Mouse (Mus musculus): ENCODE measurements around the gene 1110032A03Rik. TPM values are rescaled to one million over a fixed set of nuclear protein-coding genes. Genes with fewer than 3 reads are reported as not detected.
A peak's percentile ranks its signal among the peaks of the same experiment; 100 is the strongest.

The 1110032A03Rik gene
- total RNA-seq, 2 experiments from 2014 or later, result 16.3 to 19.9 TPM

DNA sequence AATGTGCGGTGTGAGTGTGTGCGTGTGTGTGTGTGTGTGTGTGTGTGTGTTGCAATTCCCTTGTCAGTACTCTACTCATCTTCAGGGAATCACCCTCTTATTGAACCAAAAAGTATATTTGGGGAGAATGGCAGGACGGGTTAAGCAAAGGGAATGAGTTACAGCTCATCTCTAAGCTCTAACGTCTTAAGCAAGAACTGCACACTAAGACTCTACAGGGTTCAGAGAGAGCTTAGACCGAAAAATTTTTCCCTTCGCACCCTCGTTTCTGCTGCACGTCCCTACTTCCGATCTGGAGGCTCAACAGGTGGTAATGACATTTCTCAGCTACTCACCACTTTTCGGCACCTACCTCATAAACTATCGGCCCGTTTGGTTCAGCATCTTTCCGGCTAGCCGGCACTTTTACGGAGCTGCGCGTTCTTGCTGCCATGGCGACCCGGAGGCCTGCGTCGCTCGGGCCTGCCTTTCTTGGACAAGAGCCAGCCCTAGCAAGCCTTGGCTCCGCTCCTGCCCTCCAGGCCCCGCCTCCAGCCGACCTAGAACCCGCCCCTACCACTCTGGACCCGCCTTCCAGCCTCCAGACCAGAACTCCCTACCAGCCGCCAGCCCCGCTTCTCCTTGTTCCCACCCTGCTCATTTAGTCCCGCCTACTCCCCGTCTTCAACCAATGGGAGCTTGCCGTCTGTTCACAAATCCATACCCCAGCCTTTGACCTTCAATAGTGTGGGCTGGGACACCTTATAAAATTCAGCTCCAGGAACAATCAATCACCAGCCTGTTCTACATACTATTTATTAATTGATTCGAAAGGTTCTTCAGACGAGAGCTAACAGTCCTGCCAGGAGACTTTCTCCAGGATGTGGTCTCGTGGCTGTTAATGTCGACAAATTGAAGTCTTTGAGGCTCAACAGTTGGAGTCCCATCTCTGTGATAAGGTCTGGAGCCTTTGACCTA, 36.1 kb downstream of the 1110032A03Rik start, which contains the start of gene Dixdc1:
Gene Dixdc1 (minus strand): TSS at position 604 of the 957 bp plus-strand sequence.
- peak; percentile 99 for ATAC-seq (replicated peaks; ENCODE audit: poor library complexity, severe bottlenecking)

GRCm38 (mm10) chr9:50734989-50735388, 40.3 kb downstream of the 1110032A03Rik start:
- ATAC-seq (replicated peaks; ENCODE audit: poor library complexity, severe bottlenecking), result 0 out of 2 replicates have a peak, but pooled peaks have one; percentile 31

- no peak for ATAC-seq (replicated peaks; ENCODE audit: poor library complexity, severe bottlenecking)
Measured at GRCm38 (mm10) chr9:50732560-50732959, 42.8 kb downstream of the 1110032A03Rik start.

DNA sequence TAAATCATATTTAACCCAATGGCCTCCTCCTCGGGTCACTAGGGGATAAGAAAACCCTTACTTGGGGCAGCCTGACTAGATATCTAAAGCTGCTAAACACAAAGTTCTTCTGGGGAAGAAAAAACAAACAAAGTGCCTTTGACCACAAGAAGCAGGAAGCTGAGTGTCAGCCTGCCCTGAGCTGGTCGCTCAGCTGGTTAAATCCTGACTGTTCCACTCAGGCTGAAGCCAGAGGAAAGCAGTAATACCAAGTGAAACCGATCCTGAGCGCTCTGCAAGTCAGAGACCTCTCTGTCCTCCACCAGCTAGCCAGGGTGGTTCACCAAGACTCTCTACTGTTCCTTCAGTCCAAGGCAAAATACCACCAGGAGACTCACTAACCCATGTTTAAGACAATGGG, 45.7 kb downstream of the 1110032A03Rik start:
- no peak; the same call in 1 of the 2 replicates for ATAC-seq (replicated peaks; ENCODE audit: poor library complexity, severe bottlenecking)

DNA sequence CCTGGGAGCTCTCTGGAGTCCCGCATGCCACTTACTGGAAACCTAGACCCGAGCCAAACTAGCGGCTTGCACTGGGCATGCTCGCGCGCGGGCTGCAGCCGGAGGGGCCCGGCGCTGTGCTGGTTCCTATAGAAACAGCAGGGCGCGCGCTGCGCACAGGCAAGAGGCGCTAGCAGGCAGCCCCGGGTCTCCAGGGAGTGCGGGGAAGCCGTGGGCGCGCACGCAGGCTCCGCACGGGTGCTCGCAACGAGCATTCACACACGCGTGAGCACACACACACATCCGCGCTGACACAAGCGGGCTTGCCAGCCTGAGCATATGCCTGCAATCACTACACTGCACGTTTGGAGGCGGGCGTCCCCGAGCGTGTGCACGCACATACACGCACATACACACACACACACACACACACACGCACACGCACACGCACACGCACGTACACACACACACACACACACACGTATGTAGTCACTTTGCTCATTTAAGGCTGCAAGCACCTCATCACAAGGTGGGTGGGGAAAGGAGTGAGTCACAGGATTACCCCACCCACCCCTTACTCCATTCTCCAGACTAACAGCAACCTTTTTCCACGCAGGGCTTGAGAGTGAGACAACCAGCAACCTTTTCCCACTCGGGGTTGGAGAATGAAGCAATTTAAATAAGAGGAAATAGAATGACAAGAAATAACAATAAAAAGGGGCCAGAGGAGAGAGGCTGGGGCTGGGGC, 47.2 kb downstream of the 1110032A03Rik start:
- ATAC-seq (replicated peaks; ENCODE audit: poor library complexity, severe bottlenecking), result peak; percentile 74

DNA sequence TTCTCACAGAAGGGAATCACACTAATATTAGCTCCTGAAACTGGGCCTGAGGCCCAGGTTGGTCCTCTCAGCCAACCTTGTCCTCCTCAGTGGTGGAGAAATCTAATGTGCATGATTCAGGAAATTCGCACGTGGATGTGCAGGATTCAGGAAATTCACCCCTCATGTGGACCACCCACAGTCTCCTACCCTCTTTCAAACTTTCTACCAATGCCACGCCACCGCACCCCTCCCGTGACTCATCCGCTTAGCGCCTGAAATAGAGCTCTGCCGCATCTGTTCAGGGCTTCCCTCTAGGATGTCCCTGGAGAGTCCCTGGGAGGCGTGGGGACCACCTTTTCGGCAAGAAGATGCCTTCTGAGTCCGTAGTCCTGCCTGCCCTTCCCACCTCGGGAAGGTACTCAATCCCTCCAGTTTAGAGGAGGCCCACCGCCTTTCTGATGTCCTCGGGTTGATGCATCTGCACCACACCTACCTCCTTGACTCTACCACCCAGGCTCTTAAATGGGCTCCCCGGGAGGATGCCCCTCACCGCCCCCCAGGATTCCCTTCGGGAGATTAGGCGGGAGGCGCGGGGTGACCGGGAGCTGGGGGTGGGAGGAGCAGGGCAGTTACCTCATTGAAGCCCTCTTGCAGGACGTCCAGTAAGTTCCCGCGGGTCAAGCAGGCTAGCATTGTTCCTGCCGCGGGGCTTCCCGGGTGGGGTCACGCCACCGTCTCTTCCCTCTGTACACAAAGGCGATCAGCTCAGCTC, 48.0 kb downstream of the 1110032A03Rik start:
- no peak; the same call in 1 of the 2 replicates for ATAC-seq (replicated peaks; ENCODE audit: poor library complexity, severe bottlenecking)

GRCm38 (mm10) chr9:50725921-50726590, 49.3 kb downstream of the 1110032A03Rik start:
- no peak for ATAC-seq (replicated peaks; ENCODE audit: poor library complexity, severe bottlenecking)

GRCm38 (mm10) chr9:50724661-50725330, 50.5 kb downstream of the 1110032A03Rik start:
- ATAC-seq (replicated peaks; ENCODE audit: poor library complexity, severe bottlenecking), result no peak

GRCm38 (mm10) chr9:50724147-50724546, 51.2 kb downstream of the 1110032A03Rik start:
- no peak for ATAC-seq (replicated peaks; ENCODE audit: poor library complexity, severe bottlenecking)

- no peak for ATAC-seq (replicated peaks; ENCODE audit: poor library complexity, severe bottlenecking)
Measured at GRCm38 (mm10) chr9:50723406-50723805, 51.9 kb downstream of the 1110032A03Rik start.

- no peak for ATAC-seq (replicated peaks; ENCODE audit: poor library complexity, severe bottlenecking)
Measured at GRCm38 (mm10) chr9:50722451-50722911, 52.8 kb downstream of the 1110032A03Rik start.

DNA sequence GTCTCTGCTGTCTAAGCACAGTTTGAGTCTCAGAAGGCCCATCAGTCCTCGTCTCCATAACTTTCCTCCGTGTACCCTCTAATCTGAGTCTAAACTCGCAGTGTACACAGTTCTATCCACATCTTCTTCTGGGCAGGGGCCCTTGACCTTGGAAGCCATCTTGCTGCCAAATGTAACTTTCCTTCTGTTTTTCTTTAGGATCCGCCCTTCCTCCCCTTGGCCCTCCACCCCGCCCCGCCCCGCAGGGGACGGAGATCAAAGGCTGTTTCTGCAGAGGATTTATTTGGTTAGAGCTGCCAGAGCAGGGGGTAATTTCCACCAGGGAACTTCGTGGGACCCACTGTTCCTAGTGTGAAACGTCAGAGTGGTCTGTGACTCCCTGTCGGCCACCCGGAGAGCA, 54.3 kb downstream of the 1110032A03Rik start:
- ATAC-seq (replicated peaks; ENCODE audit: poor library complexity, severe bottlenecking), result no peak

DNA sequence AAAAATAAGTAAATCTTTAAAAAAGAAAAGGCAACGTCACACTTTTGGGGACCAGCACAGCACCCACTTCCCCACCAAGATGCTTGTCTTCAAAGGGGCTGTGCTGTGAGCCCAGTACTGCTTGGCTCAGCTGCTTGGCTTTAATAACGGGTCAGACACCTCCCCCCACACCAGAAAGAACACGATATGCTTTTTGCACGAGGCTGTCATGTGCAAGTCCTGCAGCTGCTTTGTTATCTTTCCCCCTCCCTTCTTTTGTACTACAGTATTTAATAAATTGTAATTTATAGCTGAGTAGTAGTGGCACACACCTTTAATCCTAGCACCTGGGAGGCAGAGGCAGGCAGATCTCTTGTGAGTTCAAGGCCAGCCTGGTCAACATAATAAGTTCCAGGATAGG, 56.4 kb downstream of the 1110032A03Rik start:
- ATAC-seq (replicated peaks; ENCODE audit: poor library complexity, severe bottlenecking), result no peak

DNA sequence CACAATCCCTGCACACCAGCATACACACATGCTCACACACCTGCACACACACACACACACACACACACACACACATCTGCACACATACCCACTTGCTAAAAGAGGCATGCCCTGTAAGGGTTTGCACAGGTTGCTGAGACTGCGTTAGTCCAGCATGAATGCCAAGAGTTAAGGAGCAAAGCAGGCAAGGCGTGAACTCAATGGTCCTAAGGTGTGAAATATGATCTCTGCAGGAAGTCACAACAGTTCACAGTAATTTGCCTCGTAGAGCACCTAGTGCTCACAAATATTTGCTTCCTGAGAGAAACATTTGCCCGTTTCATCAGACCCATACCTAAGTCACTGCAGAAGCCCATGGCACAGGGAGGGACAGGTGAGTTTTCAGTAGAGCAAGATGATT, 61.1 kb downstream of the 1110032A03Rik start:
- no peak for ATAC-seq (replicated peaks; ENCODE audit: poor library complexity, severe bottlenecking)

Other genes starting within 250 kb of the 1110032A03Rik start
- 107 and 145 TPM in 2 replicates for gene Pts, start 246.8 kb downstream of the 1110032A03Rik start, total RNA-seq (2014; fragmentation: Nextera tagmentation)
- 77.5 and 108 TPM in 2 replicates for gene Pts, start 246.8 kb downstream of the 1110032A03Rik start, total RNA-seq (2017)
- 1.0 and 4.5 TPM in 2 replicates for gene Il18, start 220.7 kb downstream of the 1110032A03Rik start, total RNA-seq (2014; fragmentation: Nextera tagmentation)
- 2.6 and 4.2 TPM in 2 replicates for gene Il18, start 220.7 kb downstream of the 1110032A03Rik start, total RNA-seq (2017)
- gene Bco2, start 220.3 kb downstream of the 1110032A03Rik start, total RNA-seq (2014; fragmentation: Nextera tagmentation), result not detected in 2 replicates
- 0.62 and 1.0 TPM in 2 replicates for gene Bco2, start 220.3 kb downstream of the 1110032A03Rik start, total RNA-seq (2017)
- not detected in 2 replicates for gene Tex12, start 214.2 kb downstream of the 1110032A03Rik start, total RNA-seq (2014; fragmentation: Nextera tagmentation)
- not detected in 2 replicates for gene Tex12, start 214.2 kb downstream of the 1110032A03Rik start, total RNA-seq (2017)
- gene Sdhd, start 171.7 kb downstream of the 1110032A03Rik start, total RNA-seq (2014; fragmentation: Nextera tagmentation), result 172 and 230 TPM in 2 replicates
- 178 and 221 TPM in 2 replicates for gene Sdhd, start 171.7 kb downstream of the 1110032A03Rik start, total RNA-seq (2017)
- gene Timm8b, start 171.6 kb downstream of the 1110032A03Rik start, total RNA-seq (2014; fragmentation: Nextera tagmentation), result 134 and 159 TPM in 2 replicates
- gene Timm8b, start 171.6 kb downstream of the 1110032A03Rik start, total RNA-seq (2017), result 238 and 258 TPM in 2 replicates
- 0.41 and 1.5 TPM in 2 replicates for gene Pih1d2, start 158.2 kb downstream of the 1110032A03Rik start, total RNA-seq (2014; fragmentation: Nextera tagmentation)
- gene Pih1d2, start 158.2 kb downstream of the 1110032A03Rik start, total RNA-seq (2017), result 0.41 and 7.5 TPM in 2 replicates
- gene Nkapd1, start 158.1 kb downstream of the 1110032A03Rik start, total RNA-seq (2014; fragmentation: Nextera tagmentation), result 26.3 and 29.6 TPM in 2 replicates
- gene Nkapd1, start 158.1 kb downstream of the 1110032A03Rik start, total RNA-seq (2017), result 36.4 and 43.9 TPM in 2 replicates
- gene Dlat, start 115.7 kb downstream of the 1110032A03Rik start, total RNA-seq (2014; fragmentation: Nextera tagmentation), result 33.9 and 61.3 TPM in 2 replicates
- 30.4 and 48.5 TPM in 2 replicates for gene Dlat, start 115.7 kb downstream of the 1110032A03Rik start, total RNA-seq (2017)
- 0.11 and 0.82 TPM in 2 replicates for gene Dixdc1, start 36.0 kb downstream of the 1110032A03Rik start, total RNA-seq (2014; fragmentation: Nextera tagmentation)
- 0.10 and 0.39 TPM in 2 replicates for gene Dixdc1, start 36.0 kb downstream of the 1110032A03Rik start, total RNA-seq (2017)
- gene 2310030G06Rik, start 29.0 kb downstream of the 1110032A03Rik start, total RNA-seq (2014; fragmentation: Nextera tagmentation), result not detected in 2 replicates
- not detected in 2 replicates for gene 2310030G06Rik, start 29.0 kb downstream of the 1110032A03Rik start, total RNA-seq (2017)
- 1.6 TPM in 1 of 2 replicates, not detected in the other for gene Cryab, start 24.2 kb downstream of the 1110032A03Rik start, total RNA-seq (2014; fragmentation: Nextera tagmentation)
- gene Cryab, start 24.2 kb downstream of the 1110032A03Rik start, total RNA-seq (2017), result 2.5 TPM in 1 of 2 replicates, not detected in the other
- gene Hspb2, start 23.2 kb downstream of the 1110032A03Rik start, total RNA-seq (2014; fragmentation: Nextera tagmentation), result not detected in 2 replicates
- gene Hspb2, start 23.2 kb downstream of the 1110032A03Rik start, total RNA-seq (2017), result not detected in 2 replicates
- gene Fdxacb1, start 7.3 kb downstream of the 1110032A03Rik start, total RNA-seq (2014; fragmentation: Nextera tagmentation), result 9.8 and 14.9 TPM in 2 replicates
- gene Fdxacb1, start 7.3 kb downstream of the 1110032A03Rik start, total RNA-seq (2017), result 6.3 and 7.1 TPM in 2 replicates
- 25.1 and 30.7 TPM in 2 replicates for gene Alg9, start 501 bp downstream of the 1110032A03Rik start, total RNA-seq (2014; fragmentation: Nextera tagmentation)
- gene Alg9, start 501 bp downstream of the 1110032A03Rik start, total RNA-seq (2017), result 22.7 TPM in 2 replicates
- gene Ppp2r1b, start 69.8 kb upstream of the 1110032A03Rik start, total RNA-seq (2014; fragmentation: Nextera tagmentation), result 32.3 and 37.3 TPM in 2 replicates
- gene Ppp2r1b, start 69.8 kb upstream of the 1110032A03Rik start, total RNA-seq (2017), result 42.6 and 42.8 TPM in 2 replicates
- gene Sik2, start 233.6 kb upstream of the 1110032A03Rik start, total RNA-seq (2014; fragmentation: Nextera tagmentation), result 42.5 and 55.4 TPM in 2 replicates
- gene Sik2, start 233.6 kb upstream of the 1110032A03Rik start, total RNA-seq (2017), result 15.5 and 17.5 TPM in 2 replicates